Mouse (Mus musculus) right cerebral cortex, postnatal 14 days (tissue): ENCODE data around the gene Psmb9.
"Not testable (repeated sequence)": the region's sequence is repeated elsewhere in the genome, so short reads cannot be mapped to it uniquely, and the experiment has no call there.

Experiments used
- DNase-seq: peaks from one replicate; pipeline ENCODE4 v3.0.0; 2022

Psmb9 gene

DNA sequence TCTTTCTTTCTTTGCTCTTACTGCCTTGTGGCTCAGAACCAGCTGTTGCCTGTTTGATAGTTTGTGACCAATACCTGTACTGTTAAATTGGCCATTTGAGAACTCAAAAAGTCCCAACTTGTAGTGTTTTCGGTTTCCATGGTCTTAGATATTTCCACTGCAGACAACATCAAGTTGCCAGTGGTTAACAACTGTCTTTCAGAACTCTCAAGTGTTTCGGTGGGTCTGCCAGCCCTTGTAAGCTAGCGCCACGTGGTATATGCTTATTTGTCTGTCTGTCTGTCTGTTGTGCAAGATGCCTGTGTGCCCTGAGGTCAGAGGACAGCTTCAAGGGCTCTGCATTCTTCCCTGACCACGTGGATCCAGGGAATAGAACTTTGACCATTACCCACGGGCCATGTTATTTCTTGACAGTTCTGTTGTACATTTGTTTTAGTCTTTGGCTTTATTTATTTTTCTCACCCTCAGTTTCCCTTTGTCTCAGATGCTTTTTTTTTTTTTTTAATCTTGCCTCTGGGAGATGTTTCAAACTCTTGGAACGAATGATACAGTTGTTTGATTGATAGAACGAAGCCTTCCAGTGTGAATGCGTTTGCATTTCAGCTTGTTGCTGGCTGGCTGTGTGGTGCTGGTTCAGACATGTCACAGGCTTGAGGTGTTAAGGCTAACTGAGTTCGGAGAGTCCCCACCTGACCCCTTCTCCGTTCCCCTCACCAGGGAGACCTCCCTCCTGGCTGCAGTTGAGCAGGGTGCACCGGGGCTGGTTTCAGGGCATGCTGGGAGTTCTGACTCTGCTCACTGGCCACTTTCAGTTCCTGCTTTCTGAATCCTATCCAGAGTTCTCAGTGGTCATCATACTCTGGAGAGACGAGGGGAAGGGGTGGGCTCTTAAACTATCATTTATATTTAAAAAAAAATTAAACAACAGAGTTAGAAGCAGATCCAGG, 7.4 kb downstream of the Psmb9 start:
- DNase-seq: no peak

GRCm38 (mm10) chr17:34179019-34179418, 8.5 kb downstream of the Psmb9 start:
- DNase-seq: no peak

GRCm38 (mm10) chr17:34177179-34177578, 10.4 kb downstream of the Psmb9 start:
- no peak for DNase-seq

- no peak for DNase-seq
Observed at GRCm38 (mm10) chr17:34174075-34174474, 13.5 kb downstream of the Psmb9 start.

DNA sequence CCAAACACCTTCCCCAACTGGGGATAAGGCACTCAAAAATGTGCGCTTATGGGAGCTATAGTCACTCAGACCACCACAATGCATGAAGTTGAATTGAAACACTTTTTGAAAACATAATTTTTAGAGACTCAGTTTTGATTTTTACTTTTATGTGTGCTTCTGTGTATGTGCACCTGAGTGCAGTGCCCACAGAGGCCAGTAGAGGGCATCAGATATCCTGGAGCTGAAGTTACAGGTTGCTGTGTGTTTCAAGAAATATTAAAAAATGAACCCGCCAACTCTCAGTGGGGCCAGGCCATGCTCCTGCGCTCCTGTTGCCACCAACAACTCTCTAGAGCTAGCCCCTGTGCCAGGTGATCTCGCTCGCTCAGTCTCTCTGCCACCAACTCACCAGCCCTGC, 15.0 kb downstream of the Psmb9 start:
- DNase-seq: no peak

DNA sequence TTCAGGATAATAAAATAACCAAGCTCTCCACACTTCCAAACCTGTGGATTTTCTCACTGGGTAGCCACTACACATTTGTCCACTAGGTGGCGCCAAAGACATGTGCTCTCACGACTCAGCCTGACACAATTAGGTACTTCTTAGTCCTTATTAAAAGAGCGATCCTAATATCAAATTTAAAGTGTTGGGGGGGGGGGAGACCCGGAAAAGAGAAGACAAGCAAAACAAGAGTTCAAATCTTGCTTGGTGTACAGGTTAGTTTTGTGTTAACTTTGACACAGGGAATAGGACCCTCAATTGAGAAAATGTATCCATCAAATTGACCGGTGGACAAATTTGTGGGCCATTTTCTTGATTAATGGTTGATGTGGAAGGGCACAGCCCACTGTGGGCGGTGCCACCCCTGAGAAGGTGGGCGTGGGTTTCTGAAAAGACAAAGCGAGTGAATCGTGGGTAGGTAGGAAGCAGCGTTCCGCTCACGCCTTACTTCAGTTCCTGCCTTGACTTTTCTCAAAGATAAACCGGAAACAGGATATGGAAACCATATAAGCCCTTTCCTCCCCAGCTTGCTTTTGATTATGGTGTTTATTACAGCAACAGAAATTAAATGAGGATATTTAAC, 16.6 kb downstream of the Psmb9 start:
- peak; percentile 81 for DNase-seq

DNA sequence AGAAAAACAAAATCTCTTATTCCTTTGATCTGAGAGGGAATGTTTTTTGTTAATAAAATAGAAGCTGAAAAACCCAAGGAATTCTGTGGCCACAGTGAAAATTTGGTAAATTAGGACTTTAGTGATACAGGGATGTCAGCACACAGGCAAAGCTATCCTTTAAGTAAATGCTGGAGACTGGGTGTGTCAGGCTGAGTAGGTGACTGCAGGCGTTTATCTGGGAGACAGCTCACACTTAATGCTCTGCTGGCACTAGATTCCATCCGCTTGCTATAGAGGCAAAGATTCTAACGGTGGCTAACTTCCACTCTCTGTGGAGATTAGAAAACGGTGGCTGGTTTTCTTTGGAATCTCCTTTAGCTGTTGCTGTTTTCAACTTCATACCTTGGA, 17.1 kb downstream of the Psmb9 start:
- DNase-seq: no peak

- peak; percentile 24 for DNase-seq
Observed at GRCm38 (mm10) chr17:34169279-34169678, 18.3 kb downstream of the Psmb9 start.

- DNase-seq: no peak
Observed at GRCm38 (mm10) chr17:34165033-34165730, 22.4 kb downstream of the Psmb9 start.

GRCm38 (mm10) chr17:34164202-34164895, 23.2 kb downstream of the Psmb9 start:
- DNase-seq: peak; percentile 16

- DNase-seq: no peak
Observed at GRCm38 (mm10) chr17:34155534-34155933, 32.0 kb downstream of the Psmb9 start.

DNA sequence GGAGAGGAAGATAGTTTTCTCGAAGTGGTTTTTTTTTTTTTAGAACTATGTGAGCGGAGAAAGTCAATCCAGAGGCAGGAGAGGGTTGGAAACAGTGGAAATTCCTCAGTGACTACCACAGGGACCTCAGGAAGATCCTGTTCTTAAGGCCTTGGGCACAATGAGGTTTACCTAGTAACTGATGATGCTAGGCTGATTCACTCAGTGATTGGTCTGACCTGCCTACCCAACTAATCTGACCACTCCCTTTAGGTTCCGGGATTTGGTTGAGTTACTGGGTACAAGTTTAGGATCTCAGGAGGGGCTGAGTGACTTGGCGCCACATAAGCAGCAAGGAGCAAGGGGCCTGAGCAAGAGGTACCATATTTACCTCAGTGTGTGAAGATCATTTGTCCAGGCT, 34.6 kb downstream of the Psmb9 start, which contains the start of gene H2-DMb1:
TSS of gene H2-DMb1 (plus strand) at position 150 of the 400 bp plus-strand sequence.
- DNase-seq: no peak

DNA sequence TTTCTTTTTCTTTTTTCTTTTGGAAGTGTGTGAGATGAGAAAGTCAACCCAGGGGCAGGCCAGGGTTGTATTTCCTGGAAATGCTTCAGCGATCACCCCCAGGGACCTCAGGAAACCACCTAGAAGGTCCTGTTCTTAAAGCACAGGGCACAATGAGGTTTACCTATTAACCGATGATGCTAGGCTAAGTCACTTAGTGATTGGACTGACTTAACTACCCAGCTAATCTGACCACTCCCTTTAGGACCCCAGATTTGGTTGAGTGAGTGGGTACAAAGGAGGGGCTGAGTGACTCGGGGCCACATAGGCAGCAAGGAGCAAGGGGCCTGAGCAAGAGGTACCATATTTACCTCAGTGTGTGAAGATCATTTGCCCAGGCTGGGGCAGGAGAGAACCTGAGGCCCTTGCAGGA, 42.6 kb downstream of the Psmb9 start:
- DNase-seq: no peak

DNA sequence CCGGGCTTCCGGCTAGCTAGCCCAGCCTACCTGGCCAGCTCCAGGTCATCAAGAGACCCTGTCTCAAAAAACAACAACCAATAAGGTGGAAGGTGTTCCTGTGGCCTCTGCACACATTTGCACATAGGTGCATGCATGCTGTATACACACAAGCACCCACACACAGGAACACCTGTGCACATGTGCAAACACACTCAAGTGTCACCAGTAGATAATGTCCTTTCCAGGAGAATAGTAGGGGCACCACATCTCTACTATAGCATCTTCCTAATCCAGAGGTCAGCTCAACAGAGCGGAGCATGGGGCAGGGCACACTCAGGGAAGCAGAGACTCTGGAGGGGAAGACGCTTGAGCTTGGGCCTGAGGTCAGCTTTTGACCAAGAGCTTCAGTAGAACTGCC, 43.3 kb downstream of the Psmb9 start:
- not testable (repeated sequence) for DNase-seq

GRCm38 (mm10) chr17:34143461-34143860, 44.1 kb downstream of the Psmb9 start:
- DNase-seq: no peak

DNA sequence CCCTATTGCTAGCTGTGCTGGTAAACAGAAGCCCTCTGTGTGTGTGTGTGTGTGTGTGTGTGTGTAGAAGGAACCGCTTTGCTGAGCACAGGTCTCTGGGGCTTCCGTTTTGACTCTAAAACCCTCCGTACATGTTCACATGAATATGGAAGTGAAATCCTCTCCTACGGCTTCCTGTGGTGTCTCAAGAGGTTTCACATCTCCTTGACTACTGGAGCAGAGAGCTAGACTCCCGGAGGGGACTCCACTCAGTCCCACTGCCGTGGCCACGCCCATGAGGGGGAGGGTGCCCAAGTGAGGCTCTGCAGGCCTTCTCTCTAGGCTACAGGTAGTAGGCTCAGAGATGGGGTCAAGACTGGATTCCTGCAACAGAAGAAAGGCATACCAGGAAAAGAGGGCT, 44.5 kb downstream of the Psmb9 start, which contains the start of gene H2-DMb2:
TSS of gene H2-DMb2 (plus strand) at position 275 of the 400 bp plus-strand sequence.
- no peak for DNase-seq

DNA sequence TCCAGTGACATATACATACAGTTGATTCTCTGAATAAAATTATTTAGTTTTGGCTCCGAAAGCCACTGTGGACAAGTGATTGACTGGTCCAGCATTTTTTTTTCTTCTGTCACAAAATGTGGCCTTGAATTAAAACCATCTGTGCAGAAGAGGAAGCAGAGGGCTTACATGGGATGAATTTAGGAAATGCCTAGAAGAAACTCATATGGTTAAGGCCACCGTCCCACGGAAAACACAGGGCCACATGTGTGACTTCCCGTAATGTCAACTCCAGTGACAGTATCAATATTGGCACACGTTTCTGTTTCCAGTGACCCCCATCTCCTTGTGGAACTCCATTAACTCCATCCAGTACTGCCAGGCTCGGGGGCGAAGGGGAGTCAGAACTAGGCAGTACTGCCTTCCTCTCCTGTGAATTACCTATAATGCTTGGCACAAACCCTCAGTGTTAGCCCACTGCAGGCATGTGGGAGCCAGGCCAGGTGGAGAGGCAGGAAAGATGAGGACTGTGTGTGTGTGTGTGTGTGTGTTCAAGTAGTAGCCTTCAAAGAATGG, 45.0 kb downstream of the Psmb9 start:
- DNase-seq: no peak

- no peak for DNase-seq
Observed at GRCm38 (mm10) chr17:34141448-34141847, 46.1 kb downstream of the Psmb9 start.

GRCm38 (mm10) chr17:34140240-34140639, 47.3 kb downstream of the Psmb9 start:
- no peak for DNase-seq

DNA sequence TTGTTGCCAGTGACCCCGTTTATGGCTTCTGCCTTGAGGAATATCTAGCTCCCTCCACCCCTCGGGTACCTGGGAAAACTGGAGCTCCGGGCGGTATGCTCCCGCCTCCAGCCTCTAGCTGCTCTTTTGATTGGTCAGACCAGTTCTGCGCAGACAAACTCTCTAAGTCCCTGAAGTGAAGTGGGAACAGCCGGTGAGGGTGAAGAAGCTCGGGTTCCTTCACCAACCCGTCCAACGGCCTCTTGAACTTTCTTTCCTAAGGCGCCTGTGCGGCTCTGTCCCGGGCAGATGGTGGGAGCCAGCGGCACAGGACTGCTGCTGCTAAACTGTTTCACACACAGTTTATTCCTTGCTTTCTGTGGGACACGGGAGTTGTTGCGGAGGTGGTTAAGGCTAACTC, 48.1 kb downstream of the Psmb9 start:
- no peak for DNase-seq

GRCm38 (mm10) chr17:34138655-34139054, 48.9 kb downstream of the Psmb9 start:
- no peak for DNase-seq

GRCm38 (mm10) chr17:34137601-34138000, 50.0 kb downstream of the Psmb9 start:
- no peak for DNase-seq
